Comparison of ENCODE assay signal across 16 mouse cellular contexts in the genomic region with DNA sequence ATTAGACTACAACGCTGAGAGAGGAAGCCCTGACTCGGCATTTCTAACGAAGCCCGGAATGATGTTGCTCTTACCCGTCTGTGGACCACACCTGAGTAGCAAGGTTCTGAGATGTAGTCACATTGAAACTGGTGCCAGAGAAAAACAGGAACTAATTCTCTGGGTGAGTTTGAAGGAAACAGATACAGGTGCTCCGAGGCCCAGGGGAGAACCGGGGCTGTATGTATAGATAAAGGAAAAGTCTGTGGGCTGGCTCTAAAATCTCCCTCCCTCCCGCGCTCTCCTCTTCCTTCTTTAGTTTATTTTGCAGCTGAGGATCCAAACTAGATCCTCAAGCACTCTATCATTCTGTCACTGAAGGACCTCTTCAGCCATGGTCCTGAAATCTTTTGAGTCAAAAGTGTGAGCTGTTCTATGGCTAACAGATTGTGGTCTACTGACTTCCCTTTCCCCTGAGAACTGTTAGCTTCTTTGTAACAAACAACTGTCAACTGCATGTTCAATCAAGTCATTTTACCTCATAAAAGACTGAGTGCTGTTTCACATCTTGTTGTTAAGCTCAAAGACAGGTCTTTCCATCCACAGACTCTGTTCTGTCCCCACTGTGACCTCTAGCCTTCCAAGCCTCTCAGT. TPM values are rescaled to one million over a fixed set of nuclear protein-coding genes. Genes with fewer than 3 reads are reported as not detected.
DNase-seq lines count a peak whose midpoint lies in the region; ATAC-seq lines count a peak whose summit lies in the region.
"Had no signal": no experiment of that assay in that cellular context is flagged by ENCODE, and none has a peak within 500 bp of the region (broad histone marks: within the 10 kb centered on the region; RNA-seq: fewer than 3 reads in every experiment).

No protein-coding gene starts in this region.

- H3K4me3 ChIP-seq in kidney, embryonic 14.5 days (ENCODE audit: low read length): no peak overlapping the region
- H3K4me3 ChIP-seq: limb, embryonic 12.5 days had no signal

- WGBS in kidney, embryonic 14.5 days: 62% methylated on average over 9 of the region's 9 CpGs

- H3K4me1 ChIP-seq in kidney, embryonic 14.5 days (ENCODE audit: control insufficient read depth, insufficient read depth, low read length): no peaks in the 10 kb centered on the region
- H3K4me1 ChIP-seq: limb, embryonic 12.5 days had no signal

- H3K36me3 ChIP-seq in kidney, embryonic 14.5 days (ENCODE audit: control insufficient read depth, insufficient read depth, low read length): no peaks in the 10 kb centered on the region
- H3K36me3 ChIP-seq: limb, embryonic 12.5 days had no signal

- H3K27me3 ChIP-seq in kidney, embryonic 14.5 days (ENCODE audit: control insufficient read depth, insufficient read depth, low read length): no peaks in the 10 kb centered on the region
- H3K27me3 ChIP-seq: limb, embryonic 12.5 days had no signal

- no peak overlapping the region for H3K9ac ChIP-seq in kidney, embryonic 14.5 days (ENCODE audit: low read depth, low read length)
- H3K9ac ChIP-seq: limb, embryonic 12.5 days; lung, embryonic 14.5 days had no signal

- no peaks in the 10 kb centered on the region for H3K9me3 ChIP-seq in kidney, embryonic 14.5 days (ENCODE audit: control insufficient read depth, low read length)
- H3K9me3 ChIP-seq: limb, embryonic 12.5 days had no signal

- DNase-seq in lung, postnatal 36 days: peak; percentile 16
- DNase-seq in lung, postnatal 4 days: no peak
- DNase-seq in induced T-regulatory cell, adult 2 months (ENCODE audit: low read depth): peak; percentile 86
- DNase-seq in spleen, adult 12 weeks (ENCODE audit: low spot score): peak; percentile 34
- DNase-seq in retina, embryonic 14.5 days (ENCODE audit: low spot score): no peak
- no peak for DNase-seq in layer of hippocampus, adult 11-12 months (ENCODE audit: low spot score)
- no peak for DNase-seq in layer of hippocampus, adult 9-11 months
- DNase-seq: embryo, embryonic 11 days; heart, adult 11 months; heart, postnatal 4 days; kidney, adult 9 months; lung, embryonic 14.5 days; midbrain, embryonic 14.5 days had no signal

- ATAC-seq in kidney, embryonic 14.5 days (ENCODE audit: low FRiP score, low TSS enrichment): no peak

- no peak overlapping the region for H3K4me2 ChIP-seq in kidney, embryonic 14.5 days (replicated peaks; ENCODE audit: low read depth, low read length)
- H3K4me2 ChIP-seq: limb, embryonic 12.5 days; lung, embryonic 14.5 days had no signal

- H3K27ac ChIP-seq in kidney, embryonic 14.5 days (ENCODE audit: low read depth, low read length): no peak overlapping the region
- H3K27ac ChIP-seq: limb, embryonic 12.5 days had no signal

RNA-seq across cellular contexts. Expression of a gene that starts 3.8 kb away (rescaled TPM):
- polyA plus RNA-seq in kidney, embryonic 14.5 days (2014; fragmentation: Nextera tagmentation; extraction: Ambion mirVana): 0.12 and 0.14 TPM in 2 replicates
- polyA plus RNA-seq: limb, embryonic 12.5 days; midbrain, embryonic 14.5 days; neural tube, embryonic 14.5 days had no signal

RNA-seq across cellular contexts. Expression of a gene that starts 25.6 kb away (rescaled TPM):
- polyA plus RNA-seq in kidney, embryonic 14.5 days (2014; fragmentation: Nextera tagmentation; extraction: Ambion mirVana): not detected in 2 replicates
- polyA plus RNA-seq: limb, embryonic 12.5 days; lung, embryonic 14.5 days; midbrain, embryonic 14.5 days; neural tube, embryonic 14.5 days had no signal

Comparison
In these comparisons a context has a peak if more than half of its experiments do, and no peak if none do; other contexts are left out.
1. DNase-seq: peak in lung, postnatal 36 days (single experiment), induced T-regulatory cell, adult 2 months (single experiment) and spleen, adult 12 weeks (single experiment); none in lung, postnatal 4 days (0 of 2), retina, embryonic 14.5 days (single experiment), layer of hippocampus, adult 11-12 months (single experiment) and layer of hippocampus, adult 9-11 months (single experiment).